Mouse (Mus musculus): ENCODE measurements around the gene Ptprh.
"Not testable (repeated sequence)": the region's sequence is repeated elsewhere in the genome, so short reads cannot be mapped to it uniquely, and the experiment has no call there.

Ptprh gene

DNA sequence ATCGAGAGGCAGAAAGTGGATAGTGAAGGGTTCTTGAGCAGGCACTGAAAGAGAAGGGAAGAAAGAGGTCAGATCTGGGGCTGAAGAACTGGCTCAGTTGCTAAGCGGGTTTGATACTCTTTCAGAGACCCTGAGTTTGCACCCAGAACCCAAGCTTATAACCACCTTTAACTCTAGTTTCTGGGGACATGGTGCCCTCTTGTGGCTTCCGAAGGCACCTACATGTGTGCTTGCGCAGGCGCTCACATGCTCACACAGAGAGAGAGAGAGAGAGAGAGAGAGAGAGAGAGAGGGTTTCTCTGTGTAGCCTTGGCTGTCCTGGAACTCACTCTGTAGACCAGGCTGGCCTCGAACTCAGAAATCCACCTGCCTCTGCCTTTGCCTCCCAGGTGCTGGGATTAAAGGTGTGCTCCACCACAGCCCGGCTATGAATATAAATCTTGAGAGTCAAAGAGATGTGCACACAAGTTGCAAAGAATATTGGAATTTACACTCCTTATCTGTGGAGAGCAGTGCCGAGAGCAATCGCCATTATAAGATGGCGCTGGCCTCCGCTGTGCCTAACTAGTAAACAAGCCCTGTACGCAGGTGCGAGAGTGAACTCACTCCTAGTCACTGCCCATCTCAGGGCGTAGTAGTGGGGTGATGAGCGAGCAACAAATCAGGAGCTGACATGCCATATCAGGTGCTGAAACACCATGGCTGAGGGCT, 79.5 kb downstream of the Ptprh start, which contains the start of gene Tnni3:
TSS of gene Tnni3 (minus strand) at position 18 of the 711 bp plus-strand sequence.
- in situ Hi-C loops (cut with MboI; ENCODE audit: low sequenced_read_pairs) = not testable (repeated sequence)

DNA sequence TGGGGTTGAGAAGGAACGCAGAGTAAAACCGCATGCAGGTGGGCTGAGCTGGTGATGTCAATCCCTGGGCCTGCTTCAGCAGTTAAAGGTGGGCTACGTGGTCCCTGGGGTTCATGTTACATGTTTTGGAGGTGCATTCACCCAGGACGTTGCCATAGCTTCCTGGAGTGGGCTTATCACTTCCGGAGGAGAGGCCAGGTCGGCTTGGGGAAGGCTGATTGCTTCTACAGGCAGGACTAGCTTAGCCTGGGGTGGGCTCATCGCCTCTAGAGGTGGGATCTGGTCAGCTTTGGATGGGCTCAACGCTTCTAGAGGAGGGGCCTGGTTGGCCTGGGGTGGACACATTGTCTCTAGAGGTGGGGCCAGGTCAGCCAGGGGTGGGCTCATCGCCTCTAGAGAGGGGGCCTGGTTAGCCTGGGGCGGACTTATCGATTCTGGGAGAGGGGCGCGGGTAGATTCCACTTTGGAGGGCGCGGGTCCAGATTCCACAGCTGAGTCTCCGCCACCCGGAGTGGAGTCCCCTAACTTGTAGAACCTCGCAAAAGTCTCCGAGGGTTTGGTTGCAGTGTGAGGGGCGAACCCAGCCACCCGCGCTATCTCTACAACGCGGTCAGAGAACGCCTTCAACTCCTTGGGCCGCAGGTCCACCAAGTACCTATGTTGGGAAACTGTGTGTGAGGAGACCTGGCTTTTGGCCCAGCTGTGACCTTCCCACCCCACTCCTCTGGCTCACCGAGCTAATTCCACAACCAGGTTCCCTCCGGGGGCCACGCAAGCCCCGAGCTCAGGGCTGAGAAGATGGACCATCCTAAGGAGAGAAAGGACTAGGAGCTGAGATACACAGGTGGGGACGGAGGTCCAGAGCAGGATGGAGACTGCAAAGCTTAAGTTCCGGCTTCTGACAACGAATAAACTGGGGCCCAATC, 80.4 kb downstream of the Ptprh start:
- in situ Hi-C loops (cut with MboI; ENCODE audit: low sequenced_read_pairs) = no loop called here

DNA sequence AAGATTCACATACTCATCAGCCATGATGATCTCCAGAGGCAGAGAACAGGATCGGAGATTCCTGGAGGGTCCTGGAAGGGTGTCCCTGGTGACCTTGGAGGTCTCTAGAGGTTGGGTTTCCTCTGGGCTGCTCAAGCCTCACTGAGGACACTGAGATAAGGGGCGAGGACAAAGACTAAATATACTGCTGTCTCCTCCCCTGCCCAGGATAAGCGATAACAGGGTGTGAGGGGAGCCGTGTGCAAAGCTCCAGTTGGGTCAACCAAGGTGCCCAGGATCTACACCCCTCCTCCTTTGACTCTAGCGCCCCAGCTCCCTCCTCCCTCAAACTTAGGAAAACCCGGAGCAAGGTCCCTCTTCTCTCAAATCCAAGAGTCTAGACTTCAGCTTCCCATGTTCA, 81.5 kb downstream of the Ptprh start:
- in situ Hi-C loops (cut with MboI; ENCODE audit: low sequenced_read_pairs) = no loop called here

DNA sequence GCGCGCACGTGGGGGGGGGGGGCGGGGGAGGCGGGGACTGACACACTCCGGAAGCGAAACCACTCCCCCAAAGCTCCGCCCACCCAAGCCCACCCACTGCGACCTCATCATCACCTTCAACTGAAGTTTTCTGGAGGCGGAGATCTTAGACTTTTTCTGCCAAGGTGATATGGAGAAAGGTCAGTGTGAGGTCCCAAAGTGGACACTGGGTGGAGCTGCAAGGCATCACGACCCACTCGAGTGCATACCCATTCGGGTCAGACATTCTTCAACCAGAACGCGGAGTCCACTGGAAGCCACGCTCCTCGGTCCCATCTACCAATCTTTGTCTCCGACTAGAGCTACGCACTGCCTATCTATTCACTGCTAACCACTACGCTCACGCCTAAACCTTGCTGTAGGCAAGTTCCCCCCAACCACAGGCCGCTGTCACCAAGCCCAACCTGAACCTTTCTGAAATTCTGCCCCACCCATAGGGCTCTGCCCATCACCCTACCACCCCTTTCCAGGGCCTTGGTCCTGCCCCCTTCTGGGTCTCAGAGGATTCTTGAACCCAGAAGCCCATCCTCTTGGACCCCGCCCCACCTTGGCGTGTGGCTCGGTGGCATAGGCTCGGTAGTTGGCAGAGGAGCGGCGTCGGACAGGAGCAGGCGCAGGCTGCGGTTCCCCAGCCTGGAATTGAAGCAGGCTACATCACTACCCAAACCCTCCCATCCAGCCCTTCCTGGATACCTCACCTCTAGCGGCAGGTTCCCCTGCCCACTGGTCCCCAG, 82.4 kb downstream of the Ptprh start:
- in situ Hi-C loops (cut with MboI; ENCODE audit: low sequenced_read_pairs) = no loop called here

DNA sequence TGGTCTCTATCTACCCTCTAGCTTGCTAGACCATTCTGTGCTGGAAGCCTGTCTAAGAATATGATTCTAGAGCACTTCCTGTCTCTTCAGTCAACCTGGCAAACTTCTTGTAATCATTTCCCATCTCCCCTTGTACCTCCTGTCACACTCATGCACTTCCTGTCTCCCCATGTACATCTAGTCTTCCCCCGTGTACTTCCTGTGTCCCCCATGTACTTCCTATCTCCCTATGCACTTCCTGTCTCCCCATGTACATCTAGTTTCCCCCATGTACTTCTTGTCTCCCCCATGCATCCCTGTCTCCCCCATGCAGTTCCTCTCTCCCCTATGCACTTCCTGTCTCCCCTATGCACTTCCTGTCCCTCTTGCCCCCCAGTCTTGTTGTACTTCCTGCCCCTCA, 85.4 kb downstream of the Ptprh start:
- in situ Hi-C loops (cut with MboI; ENCODE audit: low sequenced_read_pairs) = no loop called here

DNA sequence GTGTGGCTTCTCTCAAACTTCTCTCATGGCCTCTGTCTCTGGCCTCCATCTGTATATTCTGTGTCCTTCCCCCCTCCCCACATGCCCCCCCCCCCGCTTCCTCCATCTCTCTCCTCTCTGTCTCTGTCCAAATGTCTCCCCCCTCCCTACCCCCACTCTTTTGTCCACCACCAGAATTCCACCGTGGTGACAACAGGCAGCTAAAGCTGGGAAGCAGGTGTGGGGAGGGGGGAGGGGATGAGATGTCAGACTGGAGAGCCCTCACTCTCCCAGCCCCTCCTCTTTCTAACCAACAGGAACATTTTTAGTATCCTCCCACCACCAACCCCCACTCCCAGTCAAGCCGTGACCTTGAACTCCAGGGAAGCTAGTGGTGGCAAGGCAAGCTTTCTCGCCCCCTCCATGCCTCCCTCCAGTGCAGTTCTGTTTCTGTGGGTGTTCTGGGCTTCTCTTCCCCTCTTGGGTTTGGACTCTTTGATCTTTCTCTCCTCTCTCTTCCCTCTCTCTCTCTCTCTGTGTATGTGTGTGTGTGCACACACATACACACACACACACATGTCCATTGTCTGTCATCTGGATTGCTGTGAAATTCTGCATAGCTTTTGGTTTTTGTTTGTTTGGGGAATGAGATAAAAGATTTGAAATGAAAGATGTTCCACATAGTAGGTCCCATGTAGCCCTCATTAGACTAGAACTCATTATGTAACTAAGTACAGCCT, 87.3 kb downstream of the Ptprh start, which contains the start of gene Tnnt1:
TSS of gene Tnnt1 (minus strand) at position 51 of the 719 bp plus-strand sequence.
- in situ Hi-C loops (cut with MboI; ENCODE audit: low sequenced_read_pairs) = no loop called here

DNA sequence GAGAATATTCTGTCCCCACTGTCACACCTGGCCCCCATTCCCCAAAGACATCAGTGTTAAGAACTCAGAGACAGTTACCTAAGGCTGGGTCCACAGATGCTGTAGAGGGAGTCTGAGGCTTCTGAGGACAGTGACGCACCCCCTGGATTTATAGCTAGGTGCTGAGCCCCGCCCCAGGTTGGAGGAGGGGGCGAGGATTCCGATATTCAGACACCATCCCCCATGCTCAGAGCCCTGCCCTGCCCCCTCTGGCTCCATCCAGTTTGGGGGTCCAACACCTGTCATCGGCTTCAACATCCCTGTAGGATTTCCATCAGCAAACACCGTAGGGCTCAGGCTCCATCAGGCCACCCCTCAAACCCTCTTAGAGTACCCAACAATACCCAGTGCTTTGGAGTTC, 88.0 kb downstream of the Ptprh start:
- in situ Hi-C loops (cut with MboI; ENCODE audit: low sequenced_read_pairs) = no loop called here

DNA sequence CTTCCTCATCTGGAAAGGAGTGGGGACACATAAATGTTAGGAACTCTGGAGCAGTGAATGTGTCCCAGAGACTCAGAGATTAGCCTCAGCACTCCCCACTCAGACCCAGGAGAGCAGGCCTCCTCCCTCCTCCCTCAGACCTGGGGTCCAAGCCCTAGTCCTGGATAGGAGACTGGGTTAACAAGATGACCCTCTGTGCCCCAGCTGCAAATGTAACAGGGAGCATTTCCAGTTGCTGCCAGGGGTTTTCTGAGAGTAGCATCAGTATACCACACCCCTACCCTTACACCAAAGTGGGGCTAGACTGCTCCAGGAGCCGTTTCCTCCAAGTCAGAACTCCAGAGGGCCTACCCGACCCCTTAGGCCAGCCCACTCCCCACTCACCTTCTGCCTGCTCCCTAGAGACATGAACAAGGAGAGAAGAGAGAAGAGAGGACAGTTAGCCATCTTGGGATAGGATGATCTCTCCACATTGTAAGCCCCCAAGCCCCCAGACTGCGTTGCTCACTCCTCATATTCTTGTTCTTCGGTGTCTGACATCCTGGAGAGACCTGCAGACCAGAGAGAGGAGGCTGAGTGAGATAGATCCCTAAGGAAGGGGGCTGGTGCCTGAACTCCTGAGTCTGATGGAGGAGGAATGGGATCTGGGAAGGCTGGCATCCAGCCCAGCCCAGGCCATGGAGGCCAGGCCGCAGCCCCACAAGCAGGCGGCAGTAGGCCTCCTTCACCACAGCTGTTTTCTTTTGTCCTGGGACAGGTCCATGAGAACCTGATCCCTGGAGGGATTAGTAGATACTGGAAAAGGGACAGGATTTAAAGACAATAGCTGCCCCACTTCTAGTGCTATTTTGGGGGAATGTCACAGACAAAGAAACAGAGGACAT, 89.8 kb downstream of the Ptprh start:
- in situ Hi-C loops (cut with MboI; ENCODE audit: low sequenced_read_pairs) = no loop called here

DNA sequence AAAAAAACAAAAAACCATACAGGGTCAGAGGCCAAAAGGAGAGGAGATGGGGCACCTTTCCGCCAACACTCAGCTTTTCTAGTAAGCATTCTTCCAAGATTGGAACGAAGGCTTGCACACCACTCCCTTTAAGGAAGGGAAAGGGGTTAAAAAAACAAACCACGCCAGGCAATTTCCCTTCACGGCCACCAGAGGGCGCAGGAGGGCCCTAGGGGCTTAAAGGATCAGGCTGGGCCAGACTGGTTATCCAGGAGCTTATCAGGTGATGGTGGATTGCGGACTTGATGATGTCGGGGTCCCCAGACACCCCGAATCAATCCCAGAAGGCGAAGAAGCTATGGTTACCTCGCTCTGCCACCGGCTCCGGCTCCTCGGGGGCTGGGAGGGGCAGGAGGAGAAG, 90.6 kb downstream of the Ptprh start:
- in situ Hi-C loops (cut with MboI; ENCODE audit: low sequenced_read_pairs) = no loop called here

DNA sequence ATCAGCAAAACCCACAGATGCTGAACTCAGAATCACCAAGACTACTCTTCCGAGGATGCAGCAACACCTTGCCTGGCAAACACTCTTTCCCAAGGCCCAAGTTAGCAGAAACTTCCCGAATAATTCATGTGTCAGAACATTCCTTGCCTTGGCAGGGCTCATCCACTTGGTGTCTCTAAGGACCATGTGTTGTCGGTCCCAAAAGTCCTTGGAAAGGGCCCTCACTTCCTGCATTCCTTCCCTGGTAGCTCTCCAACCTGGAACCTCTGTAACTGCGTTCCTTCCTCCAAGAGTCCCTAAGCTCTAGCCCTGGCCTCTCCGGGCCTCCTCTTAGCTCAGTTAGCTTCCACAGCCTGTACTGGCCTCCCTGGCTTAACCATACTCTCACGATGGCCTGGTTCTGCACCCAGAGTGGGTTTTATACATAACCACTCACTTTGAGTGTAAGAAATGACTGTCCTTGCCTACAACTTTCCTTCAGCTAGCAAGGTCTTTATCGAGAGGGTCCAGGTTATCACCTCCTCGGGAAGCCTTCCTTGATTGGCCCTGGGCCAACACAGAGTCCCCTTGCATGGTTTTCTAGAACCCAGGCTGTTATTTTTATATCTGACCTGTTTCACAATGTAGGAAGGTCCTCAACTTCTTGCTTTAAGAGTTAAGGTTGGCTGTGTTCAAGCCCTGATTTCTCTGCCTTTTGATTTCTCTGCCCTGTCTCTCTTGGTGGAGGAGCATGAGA, 92.2 kb downstream of the Ptprh start:
- in situ Hi-C loops (cut with MboI; ENCODE audit: low sequenced_read_pairs) = no loop called here

DNA sequence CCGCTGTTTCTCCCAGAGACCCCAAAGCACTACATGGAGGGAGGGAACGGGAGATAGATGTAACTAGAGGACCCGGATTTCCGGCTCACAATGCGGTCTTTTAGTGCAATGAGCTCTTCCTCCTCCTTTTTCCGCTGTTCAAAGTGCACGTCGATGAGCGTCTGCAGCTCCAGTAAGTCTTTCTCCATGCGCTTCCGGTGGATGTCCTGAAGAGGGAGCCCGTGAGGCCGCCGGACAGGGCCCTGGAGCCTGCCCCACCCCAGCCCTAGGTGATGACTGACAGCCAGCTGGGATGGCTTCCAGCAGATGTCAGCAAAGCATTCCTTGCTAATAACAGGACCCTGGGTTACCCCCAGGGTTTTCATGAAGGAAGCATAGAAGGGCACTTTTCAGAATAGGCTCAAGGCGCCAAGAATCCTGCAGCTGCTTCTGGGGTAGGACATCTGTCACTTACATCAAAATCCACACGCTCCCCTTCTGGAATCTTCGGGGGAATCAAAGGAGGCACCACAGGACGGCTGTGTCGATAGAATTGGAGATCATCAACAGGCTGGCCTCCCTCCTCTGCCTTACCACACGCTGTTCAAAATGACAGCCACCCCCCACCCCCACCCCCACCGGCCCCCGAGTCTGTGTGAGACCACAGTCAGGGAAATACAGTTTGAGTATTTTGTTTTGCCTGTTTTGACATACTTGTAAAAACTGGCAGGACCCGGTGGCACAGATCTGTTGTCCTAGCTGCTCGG, 93.8 kb downstream of the Ptprh start:
- in situ Hi-C loops (cut with MboI; ENCODE audit: low sequenced_read_pairs) = no loop called here

DNA sequence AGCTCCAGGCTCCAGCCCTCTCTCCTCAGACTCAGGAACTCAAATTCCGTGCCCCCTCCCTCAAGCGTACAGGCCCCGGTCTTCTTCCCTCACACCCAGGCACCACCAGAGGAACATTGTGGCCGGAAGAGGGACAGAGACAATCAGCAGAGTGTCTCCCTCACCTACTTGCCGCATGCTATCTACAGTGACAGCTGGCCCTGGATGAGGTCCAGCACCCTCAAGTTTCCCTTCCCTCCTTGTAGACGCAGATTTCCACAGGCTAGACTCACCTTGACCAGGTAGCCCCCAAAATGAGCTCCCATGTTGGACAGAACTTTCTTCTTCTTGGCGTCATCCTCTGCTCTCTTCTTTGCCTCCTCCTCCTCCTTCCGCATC, 95.1 kb downstream of the Ptprh start:
- in situ Hi-C loops (cut with MboI; ENCODE audit: low sequenced_read_pairs) = no loop called here

DNA sequence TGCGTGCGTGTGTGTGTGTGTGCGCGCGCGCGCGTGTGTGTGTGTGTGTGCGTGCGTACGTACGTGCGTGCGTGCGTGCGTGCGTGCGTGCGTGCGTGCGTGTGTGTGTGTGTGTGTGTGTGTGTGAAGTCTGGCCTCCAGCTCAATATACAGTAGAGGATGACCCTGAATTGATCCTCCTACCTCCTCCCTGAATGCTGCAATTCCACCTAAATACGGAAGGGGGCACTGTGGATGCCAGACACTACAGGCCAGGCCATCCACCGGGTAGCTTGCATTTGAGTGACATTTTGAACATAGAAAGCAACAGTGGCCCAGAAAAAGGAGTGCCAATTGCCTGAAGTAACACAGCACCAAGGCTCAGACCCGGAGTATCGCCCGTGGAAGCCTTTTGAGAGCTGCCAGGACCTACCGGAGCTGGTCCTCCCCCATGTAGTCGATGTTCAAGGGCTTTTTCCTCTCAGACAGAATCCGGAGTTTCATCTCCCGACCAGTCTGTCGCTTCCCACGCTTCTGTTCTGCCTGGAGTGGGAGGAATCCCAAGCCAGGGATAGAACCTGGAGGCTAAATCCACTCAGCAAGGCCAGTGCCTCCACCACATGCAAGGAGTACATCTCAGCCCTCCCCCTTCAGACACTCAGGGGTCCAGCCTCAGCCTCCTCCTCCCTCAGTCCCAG, 95.6 kb downstream of the Ptprh start:
- in situ Hi-C loops (cut with MboI; ENCODE audit: low sequenced_read_pairs) = no loop called here

DNA sequence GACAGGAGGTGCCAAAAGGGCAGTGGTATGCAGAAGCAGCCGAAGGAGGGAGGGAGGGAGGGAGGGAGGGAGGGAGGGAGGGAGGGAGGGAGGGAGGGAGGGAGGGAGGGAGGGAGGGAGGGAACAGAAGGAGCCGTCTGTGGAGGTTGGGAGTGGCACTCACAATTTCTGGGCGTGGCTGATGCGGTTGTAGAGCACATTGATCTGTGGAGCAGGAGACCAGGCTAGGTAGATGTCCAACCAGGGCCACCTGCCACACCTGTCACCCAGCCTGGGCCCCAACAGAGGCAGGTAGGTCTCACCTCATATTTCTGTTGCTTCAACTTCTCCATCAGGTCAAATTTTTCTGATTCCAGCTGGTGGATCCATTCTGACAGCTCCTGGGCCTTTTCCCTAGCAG, 96.6 kb downstream of the Ptprh start:
- in situ Hi-C loops (cut with MboI; ENCODE audit: low sequenced_read_pairs) = no loop called here

DNA sequence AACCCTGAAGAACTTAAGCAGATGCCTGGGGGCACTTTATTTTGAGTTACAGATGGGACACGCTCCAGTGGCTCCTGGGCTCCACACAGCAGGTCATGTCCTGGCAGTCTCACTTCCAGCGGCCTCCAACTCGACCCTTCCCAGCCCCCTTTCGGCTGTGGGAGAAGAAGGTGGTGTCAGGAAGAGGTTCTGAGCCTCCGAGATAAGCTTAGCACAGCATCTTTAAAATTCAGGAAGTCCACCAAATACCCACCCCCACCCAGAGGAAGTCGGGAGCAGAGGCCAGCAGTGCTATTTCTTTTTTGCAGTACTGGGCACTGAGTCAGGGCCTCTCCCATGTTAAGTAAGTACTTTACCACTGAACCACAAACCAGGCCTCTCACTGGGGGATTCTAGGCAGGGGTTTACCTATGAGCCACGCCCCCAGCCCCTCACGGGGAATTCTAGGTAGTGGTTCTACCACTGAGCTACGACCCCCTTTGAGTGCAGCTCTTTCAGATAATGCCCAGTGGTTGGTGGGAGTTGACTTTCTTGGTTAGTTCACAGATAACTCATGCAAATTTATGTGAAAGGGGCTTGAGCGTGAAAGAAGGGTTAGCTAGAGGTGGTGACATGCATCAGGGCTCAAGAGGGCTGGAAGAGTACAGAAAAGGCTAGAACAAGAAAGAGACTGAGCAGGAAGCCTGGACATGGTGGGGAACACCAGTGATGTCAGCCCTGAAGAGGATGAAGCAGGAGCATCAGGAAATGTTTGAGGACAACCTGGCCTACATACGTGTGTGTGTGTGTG, 99.0 kb downstream of the Ptprh start:
- in situ Hi-C loops (cut with MboI; ENCODE audit: low sequenced_read_pairs) = no loop called here

DNA sequence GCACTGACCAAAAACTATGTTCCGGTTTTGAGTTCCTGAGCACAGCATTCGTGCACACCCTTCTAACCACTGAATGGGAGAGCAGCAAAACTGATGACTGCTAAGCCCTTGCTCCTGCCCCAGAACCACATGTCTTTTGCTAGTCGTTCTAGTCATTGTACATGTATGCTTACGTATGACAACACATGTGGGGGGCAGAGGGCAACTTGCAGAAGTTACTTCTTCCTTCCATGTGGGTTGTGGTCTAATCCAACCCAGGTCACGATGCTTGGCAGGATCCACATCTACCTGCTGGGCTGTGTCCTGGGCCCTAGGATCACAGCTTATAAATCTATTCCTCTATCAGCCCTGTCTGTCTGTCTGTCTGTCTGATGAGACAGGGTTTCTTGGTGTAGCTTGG, 100.0 kb downstream of the Ptprh start:
- in situ Hi-C loops (cut with MboI; ENCODE audit: low sequenced_read_pairs) = no loop called here

DNA sequence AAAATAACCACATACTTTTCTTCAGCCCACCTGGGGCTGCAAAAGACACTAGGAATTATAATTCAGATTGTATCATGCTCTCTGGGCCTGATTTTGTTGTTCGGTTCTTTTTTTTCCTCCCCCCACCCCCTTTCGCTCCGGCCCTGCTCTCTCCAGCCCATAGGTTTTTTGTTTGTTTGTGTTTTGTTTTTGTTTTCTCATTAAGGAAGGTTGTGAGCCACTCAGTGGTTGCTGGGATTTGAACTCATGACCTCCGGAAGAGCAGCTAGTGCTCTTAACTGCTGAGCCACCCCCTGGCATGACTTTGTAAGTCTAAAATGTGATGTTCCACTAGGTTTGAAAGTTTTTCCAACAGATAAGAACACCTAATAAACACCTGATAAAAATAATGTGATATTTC, 100.7 kb downstream of the Ptprh start:
- in situ Hi-C loops (cut with MboI; ENCODE audit: low sequenced_read_pairs) = no loop called here
